Mouse (Mus musculus): ENCODE data around the gene Tex9. TPM values are rescaled to one million over a fixed set of nuclear protein-coding genes. Genes with fewer than 3 reads are reported as not detected.

Tex9 gene
- polyA plus RNA-seq, 1 experiment: 15.6 TPM

- H3K27ac ChIP-seq (ENCODE audit: insufficient read depth, low read length): peak overlapping the region; percentile 92
- TF ChIP-seq CTCF (IDR thresholded peaks at IDR 0.05; ENCODE audit: borderline replicate concordance, insufficient read depth, low read length) (no peak), POLR2A (IDR thresholded peaks at IDR 0.05; ENCODE audit: low read depth, low read length) (peak; percentile 89)
- H3K4me1 ChIP-seq (ENCODE audit: control insufficient read depth, insufficient read depth, low read length): peaks cover 2% of the 10 kb centered on the region; the same call in 1 of the 2 replicates
- peak overlapping the region; percentile 60 for H3K4me3 ChIP-seq (ENCODE audit: insufficient read depth, low read length)
These were observed 336 bp downstream of the Tex9 start for GRCm38 (mm10) chr9:72491559-72492193.

- Histone ChIP-seq H3K4me1 (ENCODE audit: control insufficient read depth, insufficient read depth, low read length) (peaks cover 2% of the 10 kb centered on the region; the same call in 1 of the 2 replicates), H3K27ac (ENCODE audit: insufficient read depth, low read length) (no peak overlapping the region), H3K4me3 (ENCODE audit: insufficient read depth, low read length) (no peak overlapping the region)
- no peak for TF ChIP-seq POLR2A (IDR thresholded peaks at IDR 0.05; ENCODE audit: low read depth, low read length)
- no peak for TF ChIP-seq CTCF (IDR thresholded peaks at IDR 0.05; ENCODE audit: borderline replicate concordance, insufficient read depth, low read length)
These were observed 2.9 kb downstream of the Tex9 start for GRCm38 (mm10) chr9:72489131-72489530.

GRCm38 (mm10) chr9:72488523-72488922 lies 3.5 kb downstream of the Tex9 start:
- TF ChIP-seq CTCF (IDR thresholded peaks at IDR 0.05; ENCODE audit: borderline replicate concordance, insufficient read depth, low read length): no peak
- no peak for TF ChIP-seq POLR2A (IDR thresholded peaks at IDR 0.05; ENCODE audit: low read depth, low read length)
- H3K4me3 ChIP-seq (ENCODE audit: insufficient read depth, low read length): no peak overlapping the region
- H3K27ac ChIP-seq (ENCODE audit: insufficient read depth, low read length): no peak overlapping the region
- peaks cover 2% of the 10 kb centered on the region; the same call in 1 of the 2 replicates for H3K4me1 ChIP-seq (ENCODE audit: control insufficient read depth, insufficient read depth, low read length)

- H3K4me3 ChIP-seq (ENCODE audit: insufficient read depth, low read length): no peak overlapping the region
- no peak overlapping the region for H3K27ac ChIP-seq (ENCODE audit: insufficient read depth, low read length)
- TF ChIP-seq CTCF (IDR thresholded peaks at IDR 0.05; ENCODE audit: borderline replicate concordance, insufficient read depth, low read length): no peak
- TF ChIP-seq POLR2A (IDR thresholded peaks at IDR 0.05; ENCODE audit: low read depth, low read length): no peak
- no peaks in the 10 kb centered on the region for H3K4me1 ChIP-seq (ENCODE audit: control insufficient read depth, insufficient read depth, low read length)
These were observed 12.7 kb downstream of the Tex9 start for GRCm38 (mm10) chr9:72479276-72479675.

- Histone ChIP-seq H3K27ac (ENCODE audit: insufficient read depth, low read length) (no peak overlapping the region), H3K4me1 (ENCODE audit: control insufficient read depth, insufficient read depth, low read length) (no peaks in the 10 kb centered on the region), H3K4me3 (ENCODE audit: insufficient read depth, low read length) (no peak overlapping the region)
- TF ChIP-seq CTCF (IDR thresholded peaks at IDR 0.05; ENCODE audit: borderline replicate concordance, insufficient read depth, low read length): no peak
- no peak for TF ChIP-seq POLR2A (IDR thresholded peaks at IDR 0.05; ENCODE audit: low read depth, low read length)
These were observed 14.7 kb downstream of the Tex9 start for GRCm38 (mm10) chr9:72477306-72477705.

- TF ChIP-seq POLR2A (IDR thresholded peaks at IDR 0.05; ENCODE audit: low read depth, low read length) (no peak), CTCF (IDR thresholded peaks at IDR 0.05; ENCODE audit: borderline replicate concordance, insufficient read depth, low read length) (no peak)
- H3K4me1 ChIP-seq (ENCODE audit: control insufficient read depth, insufficient read depth, low read length): no peaks in the 10 kb centered on the region
- no peak overlapping the region for H3K4me3 ChIP-seq (ENCODE audit: insufficient read depth, low read length)
- no peak overlapping the region for H3K27ac ChIP-seq (ENCODE audit: insufficient read depth, low read length)
These were observed 16.5 kb downstream of the Tex9 start for GRCm38 (mm10) chr9:72475511-72475910.

- H3K27ac ChIP-seq (ENCODE audit: insufficient read depth, low read length): no peak overlapping the region
- TF ChIP-seq POLR2A (IDR thresholded peaks at IDR 0.05; ENCODE audit: low read depth, low read length) (no peak), CTCF (IDR thresholded peaks at IDR 0.05; ENCODE audit: borderline replicate concordance, insufficient read depth, low read length) (no peak)
- H3K4me1 ChIP-seq (ENCODE audit: control insufficient read depth, insufficient read depth, low read length): peaks cover 2% of the 10 kb centered on the region; the same call in 1 of the 2 replicates
- H3K4me3 ChIP-seq (ENCODE audit: insufficient read depth, low read length): no peak overlapping the region
These were observed 22.2 kb downstream of the Tex9 start for GRCm38 (mm10) chr9:72469851-72470250.

GRCm38 (mm10) chr9:72468616-72469015 lies 23.4 kb downstream of the Tex9 start:
- no peak overlapping the region for H3K4me3 ChIP-seq (ENCODE audit: insufficient read depth, low read length)
- no peak for TF ChIP-seq CTCF (IDR thresholded peaks at IDR 0.05; ENCODE audit: borderline replicate concordance, insufficient read depth, low read length)
- TF ChIP-seq POLR2A (IDR thresholded peaks at IDR 0.05; ENCODE audit: low read depth, low read length): no peak

GRCm38 (mm10) chr9:72467551-72468407 lies 24.2 kb downstream of the Tex9 start:
- no peak for TF ChIP-seq POLR2A (IDR thresholded peaks at IDR 0.05; ENCODE audit: low read depth, low read length)
- TF ChIP-seq CTCF (IDR thresholded peaks at IDR 0.05; ENCODE audit: borderline replicate concordance, insufficient read depth, low read length): peak; percentile 76; the same call in 1 of the 2 replicates
- H3K27ac ChIP-seq (ENCODE audit: insufficient read depth, low read length): no peak overlapping the region
- no peak overlapping the region for H3K4me3 ChIP-seq (ENCODE audit: insufficient read depth, low read length)
- H3K4me1 ChIP-seq (ENCODE audit: control insufficient read depth, insufficient read depth, low read length): peaks cover 2% of the 10 kb centered on the region; the same call in 1 of the 2 replicates

More at GRCm38 (mm10) chr9:72468616-72469015, 23.4 kb downstream of the Tex9 start:
- Histone ChIP-seq H3K4me1 (ENCODE audit: control insufficient read depth, insufficient read depth, low read length) (peaks cover 2% of the 10 kb centered on the region; the same call in 1 of the 2 replicates), H3K27ac (ENCODE audit: insufficient read depth, low read length) (no peak overlapping the region)
